Mouse (Mus musculus) C2C12 (cell line): ENCODE measurements at regions not wholly inside any gene's neighbourhood (a gene's known extent, or its start where the extent isn't known, plus 50 kb on each side); places are given as distances from the start of the nearest gene placed in this dataset.

ENCODE experiments used
- H3K27me3 ChIP-seq: one replicate; pipeline ENCODE4 v1.6.1; 2011; ENCODE audit not compliant: control insufficient read depth, insufficient read depth, insufficient read length
- H3K36me3 ChIP-seq: one replicate; pipeline ENCODE4 v1.6.1; 2011; ENCODE audit not compliant: control insufficient read depth, insufficient read depth
- H3K4me3 ChIP-seq: one replicate; pipeline ENCODE4 v1.5.1; 2011; ENCODE audit warnings: mild to moderate bottlenecking, control low read depth; ENCODE audit not compliant: poor library complexity, insufficient read depth, severe bottlenecking
- H3K79me2 ChIP-seq: one replicate; pipeline ENCODE4 v1.6.1; 2011; ENCODE audit not compliant: control insufficient read depth, insufficient read depth
- H3K79me3 ChIP-seq: one replicate; pipeline ENCODE4 v1.6.1; 2011; ENCODE audit warnings: low read depth, control low read depth
- H3ac ChIP-seq: one replicate; pipeline ENCODE3; 2011; ENCODE audit warnings: low read depth; ENCODE audit not compliant: control insufficient read depth, insufficient read length
- CEBPB ChIP-seq: IDR thresholded peaks from one replicate; pipeline ENCODE4 v1.6.1; 2011; ENCODE audit warnings: low read depth, mild to moderate bottlenecking, control low read depth, moderate library complexity
- CTCF ChIP-seq: IDR thresholded peaks from one replicate; pipeline ENCODE4 v1.5.1; 2011; ENCODE audit not compliant: control insufficient read depth, insufficient read depth, insufficient read length
- FOSL1 ChIP-seq: IDR thresholded peaks from one replicate; pipeline ENCODE4 v1.8.0; 2011; ENCODE audit warnings: mild to moderate bottlenecking, low read length; ENCODE audit not compliant: poor library complexity, insufficient read depth, severe bottlenecking
- MAX ChIP-seq: IDR thresholded peaks from one replicate; pipeline ENCODE4 v1.6.1; 2011; ENCODE audit warnings: mild to moderate bottlenecking, control low read depth
- MYOD1 ChIP-seq: IDR thresholded peaks from one replicate; pipeline ENCODE4 v1.6.1; 2011; ENCODE audit warnings: low read depth; ENCODE audit not compliant: control insufficient read depth, insufficient read length
- MYOG ChIP-seq: IDR thresholded peaks from one replicate; pipeline ENCODE4 v1.6.1; 2011; ENCODE audit not compliant: control insufficient read depth, insufficient read length; ENCODE audit errors: extremely low read depth
- USF1 ChIP-seq: IDR thresholded peaks from one replicate; pipeline ENCODE4 v1.6.1; 2011; ENCODE audit warnings: low read depth, mild to moderate bottlenecking, control low read depth, moderate library complexity

DNA sequence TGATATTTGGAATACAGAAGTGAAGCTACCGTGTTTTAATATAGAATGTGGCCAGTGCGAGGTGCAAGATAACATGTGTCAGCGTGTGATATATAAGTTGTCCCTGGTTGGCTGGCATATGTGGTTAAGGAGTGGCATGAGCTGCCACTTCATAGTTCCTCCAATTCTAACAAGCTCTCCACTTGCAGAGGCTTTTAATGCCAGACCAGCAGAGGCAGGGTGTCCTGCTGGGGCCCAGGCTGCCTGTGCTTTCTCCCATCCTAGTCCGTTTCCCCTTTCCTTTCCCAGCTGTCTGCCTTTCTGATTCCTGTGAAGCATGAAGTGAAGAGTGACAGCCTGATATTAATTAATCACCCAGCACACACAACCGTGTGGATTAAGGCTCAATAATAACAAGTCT, 73.7 kb upstream of the Bcl6 start:
- Histone ChIP-seq H3K79me3 (no peaks in the 10 kb centered on the region), H3ac (no peak overlapping the region), H3K4me3 (no peak overlapping the region), H3K79me2 (no peaks in the 10 kb centered on the region), H3K36me3 (no peaks in the 10 kb centered on the region), H3K27me3 (no peaks in the 10 kb centered on the region)
- TF ChIP-seq MAX (no peak), FOSL1 (no peak), USF1 (no peak), MYOD1 (no peak), CTCF (no peak), MYOG (no peak), CEBPB (no peak)

- Histone ChIP-seq H3ac (no peak overlapping the region), H3K79me2 (no peaks in the 10 kb centered on the region), H3K36me3 (no peaks in the 10 kb centered on the region), H3K4me3 (no peak overlapping the region), H3K27me3 (no peaks in the 10 kb centered on the region), H3K79me3 (no peaks in the 10 kb centered on the region)
- TF ChIP-seq MYOD1 (no peak), USF1 (no peak), CTCF (no peak), CEBPB (no peak), MYOG (no peak), FOSL1 (no peak), MAX (no peak)
These were observed 72.8 kb upstream of the Bcl6 start for GRCm38 (mm10) chr16:24061496-24061895.

- no peak overlapping the region for H3ac ChIP-seq
- H3K79me3 ChIP-seq, result no peaks in the 10 kb centered on the region
- TF ChIP-seq MYOD1 (no peak), MAX (no peak)
These were observed 70.5 kb upstream of the Bcl6 start for GRCm38 (mm10) chr16:24059090-24059600.

GRCm38 (mm10) chr16:24056885-24057531, 68.4 kb upstream of the Bcl6 start:
- H3K4me3 ChIP-seq, result no peak overlapping the region
- H3K36me3 ChIP-seq, result no peaks in the 10 kb centered on the region
- no peaks in the 10 kb centered on the region for H3K79me3 ChIP-seq
- H3ac ChIP-seq, result no peak overlapping the region
- TF ChIP-seq FOSL1, result no peak
- TF ChIP-seq MYOD1, result no peak
- no peak for TF ChIP-seq MYOG
- no peak for TF ChIP-seq MAX
- no peak for TF ChIP-seq USF1
- TF ChIP-seq CEBPB, result no peak
- TF ChIP-seq CTCF, result no peak
- H3K27me3 ChIP-seq, result no peaks in the 10 kb centered on the region
- no peaks in the 10 kb centered on the region for H3K79me2 ChIP-seq

More at GRCm38 (mm10) chr16:24059090-24059600, 70.5 kb upstream of the Bcl6 start:
- no peaks in the 10 kb centered on the region for H3K79me2 ChIP-seq
- no peaks in the 10 kb centered on the region for H3K36me3 ChIP-seq
- H3K4me3 ChIP-seq, result no peak overlapping the region
- no peaks in the 10 kb centered on the region for H3K27me3 ChIP-seq

- no peaks in the 10 kb centered on the region for H3K79me2 ChIP-seq
- no peaks in the 10 kb centered on the region for H3K27me3 ChIP-seq
- no peak overlapping the region for H3ac ChIP-seq
- no peaks in the 10 kb centered on the region for H3K79me3 ChIP-seq
- no peak for TF ChIP-seq FOSL1
- no peak for TF ChIP-seq CEBPB
- no peak for TF ChIP-seq MAX
- no peak for TF ChIP-seq MYOD1
- no peak for TF ChIP-seq USF1
- no peak for TF ChIP-seq CTCF
- H3K4me3 ChIP-seq, result no peak overlapping the region
- H3K36me3 ChIP-seq, result no peaks in the 10 kb centered on the region
These were observed 67.7 kb upstream of the Bcl6 start for GRCm38 (mm10) chr16:24056123-24056884.
